Mouse (Mus musculus) spleen, adult 2 months (tissue): Measurements from ENCODE around the gene Gm43552. TPM values are rescaled to one million over a fixed set of nuclear protein-coding genes. Genes with fewer than 3 reads are reported as not detected.

ENCODE experiments used
- DNase-seq, 2 experiments: peaks; one replicate each; pipeline versions ENCODE4 v3.0.0 to v3.0.0-alpha.2; 2012 to 2021; ENCODE audit warnings: low spot score in 2 of 2, low read depth in 1 of 2
- H3K27ac ChIP-seq: fragments of 200-500 bp; 2 replicates; pipeline ENCODE4 v1.5.1; 2012; ENCODE audit warnings: low read length, inconsistent platforms; ENCODE audit not compliant: insufficient read depth
- H3K27me3 ChIP-seq: fragments of 200-500 bp; 2 replicates; pipeline ENCODE4 v1.6.1; 2012; ENCODE audit warnings: mild to moderate bottlenecking, moderate library complexity, low read length, inconsistent platforms; ENCODE audit not compliant: control insufficient read depth, insufficient read depth
- H3K36me3 ChIP-seq: fragments of 200-500 bp; 2 replicates; pipeline ENCODE4 v1.6.1; 2012; ENCODE audit warnings: mild to moderate bottlenecking, low read length, inconsistent platforms; ENCODE audit not compliant: control insufficient read depth, insufficient read depth
- H3K4me1 ChIP-seq: fragments of 200-500 bp; 2 replicates; pipeline ENCODE4 v1.6.1; 2011; ENCODE audit warnings: inconsistent platforms; ENCODE audit not compliant: control insufficient read depth, insufficient read depth, insufficient read length
- H3K4me3 ChIP-seq: fragments of 200-500 bp; 2 replicates; pipeline ENCODE4 v1.5.1; 2011; ENCODE audit warnings: mild to moderate bottlenecking, inconsistent platforms; ENCODE audit not compliant: insufficient read depth, insufficient read length; ENCODE audit errors: extremely low read depth
- CTCF ChIP-seq: fragments of 200-500 bp; IDR thresholded peaks from 2 replicates; pipeline ENCODE4 v1.5.1; 2011; ENCODE audit warnings: mild to moderate bottlenecking, inconsistent platforms; ENCODE audit not compliant: insufficient read depth, insufficient read length, insufficient replicate concordance; ENCODE audit errors: extremely low read depth
- POLR2A ChIP-seq: fragments of 200-500 bp; IDR thresholded peaks from 2 replicates; pipeline ENCODE4 v1.6.1; 2011; ENCODE audit warnings: low read depth, low read length, inconsistent platforms
- WGBS: fragments of 180-500 bp; shearing (Covaris S2); methylation state at CpG from one replicate; pipeline ENCODE4 v1.1.7; 2018; 5-methylcytosine and 5-hydroxymethylcytosine counted together
- polyA plus RNA-seq: library from polyadenylated mRNA; depleted of rRNA; stranded (reverse); fragments of >200 nt; gene quantifications from 2 replicates; pipeline ENCODE4 v1.2.3, GENCODE M21; 2012

Gm43552 gene
- polyA plus RNA-seq, 1 experiment: not detected

DNA sequence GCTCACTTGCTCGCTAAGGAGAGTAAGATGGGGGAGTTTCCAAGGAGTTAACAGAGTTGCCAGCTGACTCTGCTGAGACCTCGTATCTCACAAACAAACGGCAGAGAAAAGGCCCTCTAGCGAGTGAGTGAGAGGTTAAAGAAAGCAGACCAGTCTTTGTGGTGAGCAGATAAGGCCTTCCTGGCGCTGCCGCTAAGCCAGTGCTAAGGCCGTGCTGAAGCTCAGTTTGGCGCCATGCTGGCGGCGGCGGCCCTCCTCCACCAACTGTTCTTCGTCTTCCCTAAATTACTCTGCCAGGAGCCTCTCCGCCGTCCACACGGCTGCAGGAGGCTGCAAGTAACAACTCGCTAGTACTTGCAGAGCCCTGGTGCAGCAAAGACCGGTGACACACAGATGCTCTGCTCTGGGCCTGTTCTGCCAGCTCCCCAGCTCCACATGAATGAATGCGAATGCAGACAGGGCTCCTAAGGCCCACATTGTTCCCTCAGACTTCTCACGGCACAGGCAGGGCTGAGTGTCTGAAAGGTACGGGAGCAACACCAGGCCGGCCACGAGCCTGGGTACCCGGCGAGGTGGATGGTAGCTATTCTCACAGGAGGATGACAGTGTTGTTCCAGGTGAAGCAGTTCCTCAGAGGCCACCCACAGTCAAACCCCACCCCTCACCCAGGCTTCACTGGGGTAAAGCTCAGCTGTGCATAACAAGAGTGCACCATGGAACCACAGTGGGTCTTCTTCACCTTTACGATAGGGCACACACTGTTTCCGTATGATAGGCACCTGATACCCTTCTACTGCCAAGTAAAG lies 76.8 kb downstream of the Gm43552 start:
- no peak for TF ChIP-seq POLR2A
- no peak for TF ChIP-seq CTCF
- Histone ChIP-seq H3K4me3 (no peak overlapping the region), H3K36me3 (peaks cover 20% of the 10 kb centered on the region), H3K27me3 (no peaks in the 10 kb centered on the region), H3K4me1 (no peaks in the 10 kb centered on the region), H3K27ac (no peak overlapping the region)
- no peak for DNase-seq
- WGBS: 83% methylated on average over 26 of the region's 26 CpGs

GRCm38 (mm10) chr5:65407989-65408388 lies 84.6 kb downstream of the Gm43552 start:
- no peaks in the 10 kb centered on the region for H3K27me3 ChIP-seq
- TF ChIP-seq CTCF (no peak), POLR2A (no peak)
- no peak for DNase-seq
- H3K4me1 ChIP-seq: no peaks in the 10 kb centered on the region
- H3K27ac ChIP-seq: no peak overlapping the region
- 95% methylated on average over 12 of the region's 12 CpGs for WGBS
- no peak overlapping the region for H3K4me3 ChIP-seq
- H3K36me3 ChIP-seq: peaks cover 19% of the 10 kb centered on the region

GRCm38 (mm10) chr5:65401251-65401994 lies 91.2 kb downstream of the Gm43552 start:
- no peak overlapping the region for H3K27ac ChIP-seq
- TF ChIP-seq CTCF (peak; percentile 79; the same call in 1 of the 2 replicates), POLR2A (no peak)
- H3K36me3 ChIP-seq: peaks cover 24% of the 10 kb centered on the region
- no peaks in the 10 kb centered on the region for H3K27me3 ChIP-seq
- 27% methylated on average over 2 of the region's 2 CpGs for WGBS
- peak; percentile 62 to 66 for DNase-seq
- no peak overlapping the region for H3K4me3 ChIP-seq
- no peaks in the 10 kb centered on the region for H3K4me1 ChIP-seq

GRCm38 (mm10) chr5:65394425-65394824 lies 98.2 kb downstream of the Gm43552 start:
- H3K27me3 ChIP-seq: no peaks in the 10 kb centered on the region
- peaks cover 7% of the 10 kb centered on the region; the same call in 1 of the 2 replicates for H3K4me1 ChIP-seq
- H3K4me3 ChIP-seq: no peak overlapping the region
- H3K27ac ChIP-seq: no peak overlapping the region
- no peak for TF ChIP-seq CTCF
- no peak for TF ChIP-seq POLR2A
- peaks cover 16% of the 10 kb centered on the region for H3K36me3 ChIP-seq
- no peak for DNase-seq
- 93% methylated on average over 7 of the region's 7 CpGs for WGBS

DNA sequence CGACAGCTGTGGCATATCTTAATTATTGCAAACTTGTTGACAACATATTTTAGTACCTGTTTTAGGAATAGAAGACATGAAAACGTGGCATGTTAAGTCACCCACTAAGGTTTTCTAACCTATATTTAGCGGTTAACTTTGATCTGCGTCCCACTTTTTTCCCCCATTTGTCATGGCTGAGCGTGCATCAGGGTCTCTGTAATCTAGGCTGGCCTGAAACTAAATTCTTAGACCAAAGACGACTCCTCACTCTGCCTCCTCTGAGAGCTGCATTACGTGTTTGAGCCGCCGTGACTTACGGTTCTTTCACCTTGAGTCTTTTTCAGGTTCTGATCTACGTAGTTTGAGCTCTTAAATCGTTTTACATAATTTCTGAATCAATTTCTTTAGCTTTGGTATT lies 100.9 kb downstream of the Gm43552 start:
- Histone ChIP-seq H3K4me1 (peaks cover 7% of the 10 kb centered on the region; the same call in 1 of the 2 replicates), H3K27ac (peak overlapping the region; percentile 49; the same call in 1 of the 2 replicates), H3K4me3 (peak overlapping the region; percentile 84), H3K27me3 (no peaks in the 10 kb centered on the region), H3K36me3 (peaks cover 15% of the 10 kb centered on the region)
- TF ChIP-seq CTCF: no peak
- no peak for TF ChIP-seq POLR2A
- 3% methylated on average over 12 of the region's 12 CpGs for WGBS
- DNase-seq: no peak

- peak within 1 kb of the TSS; percentile 84 for H3K4me3 ChIP-seq
- TF ChIP-seq POLR2A (peak; percentile 86), CTCF (no peak)
- peaks cover 7% of the 10 kb centered on the region; the same call in 1 of the 2 replicates for H3K4me1 ChIP-seq
- peak; percentile 94 to 96 for DNase-seq
- H3K27ac ChIP-seq: peak within 1 kb of the TSS; percentile 82
- no peaks in the 10 kb centered on the region for H3K27me3 ChIP-seq
- peaks cover 15% of the 10 kb centered on the region for H3K36me3 ChIP-seq
- WGBS: under 1% methylated on average over 83 of the region's 83 CpGs
Observed at GRCm38 (mm10) chr5:65390648-65391644, 101.7 kb downstream of the Gm43552 start, which contains the start of the genes Rpl9 and Lias. Rpl9 (minus strand) TSS chr5:65391444. Lias (plus strand) TSS chr5:65391497.
